Mouse (Mus musculus): ENCODE data around the gene Csrp2. TPM values are rescaled to one million over a fixed set of nuclear protein-coding genes. Genes with fewer than 3 reads are reported as not detected.

Gene Csrp2
- polyA plus RNA-seq (2015; fragmentation: Nextera tagmentation; extraction: Ambion mirVana), result 196 and 197 TPM in 2 replicates

GRCm38 (mm10) chr10:110919531-110920343 lies at the start of gene Csrp2:
Gene Csrp2, plus strand, starts transcription at chr10:110919789.
- ATAC-seq (ENCODE audit: low read depth), result peak; percentile 97
- peak within 1 kb of the TSS; percentile 92 for H3K27ac ChIP-seq (ENCODE audit: low read length)
- H3K4me2 ChIP-seq (ENCODE audit: low read depth, low read length), result peak within 1 kb of the TSS; percentile 70
- H3K9ac ChIP-seq (ENCODE audit: low read length), result peak within 1 kb of the TSS; percentile 81
- H3K27me3 ChIP-seq (ENCODE audit: control insufficient read depth, insufficient read depth, low read depth, low read length), result no peaks in the 10 kb centered on the region
- H3K4me1 ChIP-seq (replicated peaks; ENCODE audit: control insufficient read depth, insufficient read depth, low read length), result peaks cover 12% of the 10 kb centered on the region
- under 1% methylated on average over 67 of the region's 67 CpGs for WGBS
- peak within 1 kb of the TSS; percentile 67 for H3K4me3 ChIP-seq (ENCODE audit: low read length)
- no peaks in the 10 kb centered on the region for H3K36me3 ChIP-seq (ENCODE audit: control insufficient read depth, insufficient read depth, low read length)
- H3K9me3 ChIP-seq (ENCODE audit: control insufficient read depth, low read length), result no peaks in the 10 kb centered on the region

- Histone ChIP-seq H3K4me2 (ENCODE audit: low read depth, low read length) (no peak overlapping the region), H3K4me1 (replicated peaks; ENCODE audit: control insufficient read depth, insufficient read depth, low read length) (peaks cover 20% of the 10 kb centered on the region), H3K9me3 (ENCODE audit: control insufficient read depth, low read length) (no peaks in the 10 kb centered on the region), H3K36me3 (ENCODE audit: control insufficient read depth, insufficient read depth, low read length) (no peaks in the 10 kb centered on the region), H3K27me3 (ENCODE audit: control insufficient read depth, insufficient read depth, low read depth, low read length) (no peaks in the 10 kb centered on the region), H3K27ac (ENCODE audit: low read length) (no peak overlapping the region), H3K9ac (ENCODE audit: low read length) (no peak overlapping the region), H3K4me3 (ENCODE audit: low read length) (no peak overlapping the region)
- ATAC-seq (ENCODE audit: low read depth), result no peak
- WGBS, result 43% methylated on average over 8 of the region's 8 CpGs
Measured at GRCm38 (mm10) chr10:110874853-110875252, 44.7 kb upstream of the Csrp2 start.

- H3K27ac ChIP-seq (ENCODE audit: low read length), result no peak overlapping the region
- no peak overlapping the region for H3K9ac ChIP-seq (ENCODE audit: low read length)
- WGBS, result 89% methylated on average over 3 of the region's 3 CpGs
- H3K4me3 ChIP-seq (ENCODE audit: low read length), result no peak overlapping the region
- no peaks in the 10 kb centered on the region for H3K9me3 ChIP-seq (ENCODE audit: control insufficient read depth, low read length)
- no peak overlapping the region for H3K4me2 ChIP-seq (ENCODE audit: low read depth, low read length)
- H3K4me1 ChIP-seq (replicated peaks; ENCODE audit: control insufficient read depth, insufficient read depth, low read length), result peaks cover 21% of the 10 kb centered on the region
- no peak for ATAC-seq (ENCODE audit: low read depth)
- no peaks in the 10 kb centered on the region for H3K27me3 ChIP-seq (ENCODE audit: control insufficient read depth, insufficient read depth, low read depth, low read length)
- no peaks in the 10 kb centered on the region for H3K36me3 ChIP-seq (ENCODE audit: control insufficient read depth, insufficient read depth, low read length)
Measured at GRCm38 (mm10) chr10:110876956-110877355, 42.6 kb upstream of the Csrp2 start.

- H3K4me3 ChIP-seq (ENCODE audit: low read length), result no peak overlapping the region
- no peaks in the 10 kb centered on the region for H3K36me3 ChIP-seq (ENCODE audit: control insufficient read depth, insufficient read depth, low read length)
- no peak overlapping the region for H3K9ac ChIP-seq (ENCODE audit: low read length)
- no peak overlapping the region for H3K27ac ChIP-seq (ENCODE audit: low read length)
- H3K9me3 ChIP-seq (ENCODE audit: control insufficient read depth, low read length), result no peaks in the 10 kb centered on the region
- WGBS, result 61% methylated on average over 8 of the region's 8 CpGs
- H3K4me2 ChIP-seq (ENCODE audit: low read depth, low read length), result no peak overlapping the region
- H3K4me1 ChIP-seq (replicated peaks; ENCODE audit: control insufficient read depth, insufficient read depth, low read length), result peaks cover 24% of the 10 kb centered on the region
- no peaks in the 10 kb centered on the region for H3K27me3 ChIP-seq (ENCODE audit: control insufficient read depth, insufficient read depth, low read depth, low read length)
- ATAC-seq (ENCODE audit: low read depth), result no peak
Measured at GRCm38 (mm10) chr10:110877851-110878250, 41.7 kb upstream of the Csrp2 start.

- no peak overlapping the region for H3K4me3 ChIP-seq (ENCODE audit: low read length)
- peak overlapping the region; percentile 44 for H3K27ac ChIP-seq (ENCODE audit: low read length)
- no peak overlapping the region; the same call in 1 of the 2 replicates for H3K9ac ChIP-seq (ENCODE audit: low read length)
- H3K27me3 ChIP-seq (ENCODE audit: control insufficient read depth, insufficient read depth, low read depth, low read length), result no peaks in the 10 kb centered on the region
- H3K36me3 ChIP-seq (ENCODE audit: control insufficient read depth, insufficient read depth, low read length), result no peaks in the 10 kb centered on the region
- 24% methylated on average over 5 of the region's 5 CpGs for WGBS
- no peaks in the 10 kb centered on the region for H3K9me3 ChIP-seq (ENCODE audit: control insufficient read depth, low read length)
- peaks cover 24% of the 10 kb centered on the region for H3K4me1 ChIP-seq (replicated peaks; ENCODE audit: control insufficient read depth, insufficient read depth, low read length)
- ATAC-seq (ENCODE audit: low read depth), result no peak
- H3K4me2 ChIP-seq (ENCODE audit: low read depth, low read length), result no peak overlapping the region
Measured at GRCm38 (mm10) chr10:110878641-110879040, 40.9 kb upstream of the Csrp2 start.

- H3K4me2 ChIP-seq (ENCODE audit: low read depth, low read length), result no peak overlapping the region
- H3K9me3 ChIP-seq (ENCODE audit: control insufficient read depth, low read length), result no peaks in the 10 kb centered on the region
- no peaks in the 10 kb centered on the region for H3K27me3 ChIP-seq (ENCODE audit: control insufficient read depth, insufficient read depth, low read depth, low read length)
- ATAC-seq (ENCODE audit: low read depth), result peak; percentile 77
- H3K9ac ChIP-seq (ENCODE audit: low read length), result no peak overlapping the region; the same call in 1 of the 2 replicates
- peaks cover 24% of the 10 kb centered on the region for H3K4me1 ChIP-seq (replicated peaks; ENCODE audit: control insufficient read depth, insufficient read depth, low read length)
- 14% methylated on average over 7 of the region's 7 CpGs for WGBS
- H3K4me3 ChIP-seq (ENCODE audit: low read length), result no peak overlapping the region
- no peaks in the 10 kb centered on the region for H3K36me3 ChIP-seq (ENCODE audit: control insufficient read depth, insufficient read depth, low read length)
- H3K27ac ChIP-seq (ENCODE audit: low read length), result peak overlapping the region; percentile 26
Measured at GRCm38 (mm10) chr10:110879426-110880066, 40.0 kb upstream of the Csrp2 start.

GRCm38 (mm10) chr10:110881346-110881745 lies 38.2 kb upstream of the Csrp2 start:
- Histone ChIP-seq H3K27ac (ENCODE audit: low read length) (no peak overlapping the region), H3K9ac (ENCODE audit: low read length) (no peak overlapping the region), H3K9me3 (ENCODE audit: control insufficient read depth, low read length) (no peaks in the 10 kb centered on the region), H3K27me3 (ENCODE audit: control insufficient read depth, insufficient read depth, low read depth, low read length) (no peaks in the 10 kb centered on the region), H3K4me2 (ENCODE audit: low read depth, low read length) (no peak overlapping the region), H3K4me3 (ENCODE audit: low read length) (no peak overlapping the region), H3K4me1 (replicated peaks; ENCODE audit: control insufficient read depth, insufficient read depth, low read length) (peaks cover 24% of the 10 kb centered on the region), H3K36me3 (ENCODE audit: control insufficient read depth, insufficient read depth, low read length) (no peaks in the 10 kb centered on the region)
- 64% methylated on average over 7 of the region's 7 CpGs for WGBS
- ATAC-seq (ENCODE audit: low read depth), result no peak

GRCm38 (mm10) chr10:110882701-110883100 lies 36.9 kb upstream of the Csrp2 start:
- Histone ChIP-seq H3K4me2 (ENCODE audit: low read depth, low read length) (no peak overlapping the region), H3K4me1 (replicated peaks; ENCODE audit: control insufficient read depth, insufficient read depth, low read length) (peaks cover 23% of the 10 kb centered on the region), H3K36me3 (ENCODE audit: control insufficient read depth, insufficient read depth, low read length) (no peaks in the 10 kb centered on the region), H3K27me3 (ENCODE audit: control insufficient read depth, insufficient read depth, low read depth, low read length) (no peaks in the 10 kb centered on the region), H3K9ac (ENCODE audit: low read length) (no peak overlapping the region), H3K9me3 (ENCODE audit: control insufficient read depth, low read length) (no peaks in the 10 kb centered on the region), H3K27ac (ENCODE audit: low read length) (no peak overlapping the region), H3K4me3 (ENCODE audit: low read length) (no peak overlapping the region)
- ATAC-seq (ENCODE audit: low read depth), result no peak

GRCm38 (mm10) chr10:110890656-110891272 lies 28.8 kb upstream of the Csrp2 start:
- no peak overlapping the region for H3K4me2 ChIP-seq (ENCODE audit: low read depth, low read length)
- H3K9me3 ChIP-seq (ENCODE audit: control insufficient read depth, low read length), result no peaks in the 10 kb centered on the region; the same call in 1 of the 2 replicates
- no peaks in the 10 kb centered on the region for H3K27me3 ChIP-seq (ENCODE audit: control insufficient read depth, insufficient read depth, low read depth, low read length)
- no peak for ATAC-seq (ENCODE audit: low read depth)
- H3K4me1 ChIP-seq (replicated peaks; ENCODE audit: control insufficient read depth, insufficient read depth, low read length), result no peaks in the 10 kb centered on the region; the same call in 1 of the 2 replicates
- no peak overlapping the region for H3K27ac ChIP-seq (ENCODE audit: low read length)
- H3K36me3 ChIP-seq (ENCODE audit: control insufficient read depth, insufficient read depth, low read length), result no peaks in the 10 kb centered on the region
- whole genome bisulfite sequencing, result 61% methylated on average over 7 of the region's 7 CpGs
- H3K4me3 ChIP-seq (ENCODE audit: low read length), result no peak overlapping the region
- no peak overlapping the region for H3K9ac ChIP-seq (ENCODE audit: low read length)
